In genomic region chr3:132934649-132935048, GRCm38 (mm10) we compare ENCODE assay signal across 16 mouse cellular contexts. TPM values are rescaled to one million over a fixed set of nuclear protein-coding genes. Genes with fewer than 3 reads are reported as not detected.
A peak's percentile ranks its signal among the peaks of the same experiment; 100 is the strongest.
DNase-seq lines count a peak whose midpoint lies in the region; ATAC-seq and TF ChIP-seq lines count a peak whose summit lies in the region.
"Had no signal": no experiment of that assay in that cellular context is flagged by ENCODE, and none has a peak within 500 bp of the region (broad histone marks: within the 10 kb centered on the region; RNA-seq: fewer than 3 reads in every experiment).

No protein-coding gene starts in this region.

- whole genome bisulfite sequencing in hindbrain, embryonic 14.5 days: 51% methylated on average over 2 of the region's 2 CpGs
- WGBS in hindbrain, embryonic 10.5 days: 84% methylated on average over 2 of the region's 2 CpGs
- 62% methylated on average over 2 of the region's 2 CpGs for WGBS in midbrain, embryonic 12.5 days

- TF ChIP-seq POLR2A in brain, embryonic 14.5 days (IDR thresholded peaks at IDR 0.05; ENCODE audit: borderline replicate concordance, extremely low read depth, insufficient read depth, insufficient read length, poor library complexity, severe bottlenecking): no peak

- no peaks in the 10 kb centered on the region for H3K36me3 ChIP-seq in hindbrain, embryonic 14.5 days (replicated peaks; ENCODE audit: control insufficient read depth, insufficient read depth)
- H3K36me3 ChIP-seq in hindbrain, embryonic 10.5 days: no peaks in the 10 kb centered on the region
- H3K36me3 ChIP-seq in midbrain, embryonic 12.5 days: no peaks in the 10 kb centered on the region
- H3K36me3 ChIP-seq: heart, embryonic 15.5 days; limb, embryonic 12.5 days; liver, embryonic 13.5 days had no signal

- no peaks in the 10 kb centered on the region for H3K9me3 ChIP-seq in hindbrain, embryonic 14.5 days (ENCODE audit: control insufficient read depth, low read length)
- H3K9me3 ChIP-seq in hindbrain, embryonic 10.5 days: no peaks in the 10 kb centered on the region
- no peaks in the 10 kb centered on the region for H3K9me3 ChIP-seq in midbrain, embryonic 12.5 days
- H3K9me3 ChIP-seq: heart, embryonic 15.5 days; limb, embryonic 12.5 days; liver, embryonic 13.5 days had no signal

- H3K27ac ChIP-seq in hindbrain, embryonic 14.5 days: no peak overlapping the region
- no peak overlapping the region for H3K27ac ChIP-seq in hindbrain, embryonic 10.5 days
- H3K27ac ChIP-seq in midbrain, embryonic 12.5 days (replicated peaks): no peak overlapping the region
- H3K27ac ChIP-seq: heart, embryonic 15.5 days; limb, embryonic 12.5 days; liver, embryonic 13.5 days; macrophage had no signal

- H3K4me2 ChIP-seq in hindbrain, embryonic 14.5 days (replicated peaks): no peak overlapping the region
- H3K4me2 ChIP-seq in midbrain, embryonic 12.5 days (replicated peaks): no peak overlapping the region
- H3K4me2 ChIP-seq: heart, embryonic 15.5 days; limb, embryonic 12.5 days; liver, embryonic 13.5 days had no signal

- no peak overlapping the region for H3K4me3 ChIP-seq in hindbrain, embryonic 14.5 days (replicated peaks; ENCODE audit: low read length)
- no peak overlapping the region for H3K4me3 ChIP-seq in hindbrain, embryonic 10.5 days
- H3K4me3 ChIP-seq in midbrain, embryonic 12.5 days: no peak overlapping the region
- H3K4me3 ChIP-seq: heart, embryonic 15.5 days; limb, embryonic 12.5 days; liver, embryonic 13.5 days had no signal

- H3K4me1 ChIP-seq in hindbrain, embryonic 14.5 days (replicated peaks; ENCODE audit: control insufficient read depth, insufficient read depth, low read length): no peaks in the 10 kb centered on the region
- H3K4me1 ChIP-seq in hindbrain, embryonic 10.5 days (replicated peaks): no peaks in the 10 kb centered on the region
- H3K4me1 ChIP-seq in midbrain, embryonic 12.5 days: peaks cover 4% of the 10 kb centered on the region; the same call in 1 of the 2 replicates
- H3K4me1 ChIP-seq: liver, embryonic 13.5 days had no signal

- H3K27me3 ChIP-seq in hindbrain, embryonic 14.5 days (ENCODE audit: control insufficient read depth, insufficient read depth, low read length): no peaks in the 10 kb centered on the region
- H3K27me3 ChIP-seq in hindbrain, embryonic 10.5 days (ENCODE audit: insufficient read depth, poor library complexity, severe bottlenecking): no peaks in the 10 kb centered on the region
- H3K27me3 ChIP-seq in midbrain, embryonic 12.5 days: no peaks in the 10 kb centered on the region
- H3K27me3 ChIP-seq: heart, embryonic 15.5 days; limb, embryonic 12.5 days; liver, embryonic 13.5 days had no signal

- no peak for TF ChIP-seq CTCF in brain, embryonic 14.5 days (IDR thresholded peaks at IDR 0.05; ENCODE audit: borderline replicate concordance, extremely low read depth, insufficient read depth, insufficient read length)

- ATAC-seq in hindbrain, embryonic 14.5 days (ENCODE audit: low FRiP score): peak; percentile 60; the same call in 1 of the 2 replicates
- peak; percentile 48; the same call in 1 of the 2 replicates for ATAC-seq in midbrain, embryonic 12.5 days (ENCODE audit: low FRiP score, low read depth)

- H3K9ac ChIP-seq in hindbrain, embryonic 14.5 days: no peak overlapping the region
- H3K9ac ChIP-seq in midbrain, embryonic 12.5 days (replicated peaks): no peak overlapping the region
- H3K9ac ChIP-seq: heart, embryonic 15.5 days; limb, embryonic 12.5 days; liver, embryonic 13.5 days had no signal

- DNase-seq in hindbrain, embryonic 14.5 days (ENCODE audit: low spot score): peak; percentile 39
- no peak for DNase-seq in hindbrain, embryonic 10.5 days (ENCODE audit: low spot score)
- DNase-seq in MN1 (ENCODE audit: low spot score): peak; percentile 55
- DNase-seq in brain, embryonic 14.5 days (ENCODE audit: low read depth): peak; percentile 82
- DNase-seq in urinary bladder, adult 18-20 months (ENCODE audit: low spot score in 2 of 2): no peak
- DNase-seq in natural killer cell, adult 2 months (ENCODE audit: low spot score in 2 of 2): no peak
- DNase-seq: cerebellum, adult 11 months; cerebellum, postnatal 25 days; kidney, adult 11 months; kidney, postnatal 14 days; liver, embryonic 13.5 days; right cerebral cortex, postnatal 25 days had no signal

RNA-seq across cellular contexts. Expression of gene Npnt, which starts 15.4 kb away (rescaled TPM):
- polyA plus RNA-seq in hindbrain, embryonic 14.5 days (2014; fragmentation: Nextera tagmentation; extraction: Ambion mirVana): 31.1 and 32.7 TPM in 2 replicates
- polyA plus RNA-seq in hindbrain, embryonic 10.5 days (2016; fragmentation: Nextera tagmentation; extraction: Ambion mirVana): 13.2 and 15.3 TPM in 2 replicates
- polyA plus RNA-seq in brain, embryonic 14.5 days (2012; rRNA removed): 14.2 and 32.3 TPM in 2 replicates
- 11.3 and 12.0 TPM in 2 replicates for polyA plus RNA-seq in midbrain, embryonic 12.5 days (2016; fragmentation: Nextera tagmentation; extraction: Ambion mirVana)
- polyA plus RNA-seq: macrophage had no signal

Comparison
In these comparisons a context has a peak if more than half of its experiments do, and no peak if none do; other contexts are left out.
1. DNase-seq: peak in hindbrain, embryonic 14.5 days (single experiment), MN1 (single experiment) and brain, embryonic 14.5 days (single experiment); none in hindbrain, embryonic 10.5 days (single experiment), urinary bladder, adult 18-20 months (0 of 2) and natural killer cell, adult 2 months (0 of 2).